Mouse (Mus musculus) small intestine, adult 2 months (tissue): ENCODE data around the gene Mark1. TPM values are rescaled to one million over a fixed set of nuclear protein-coding genes. Genes with fewer than 3 reads are reported as not detected.

Experiments
- H3K27ac ChIP-seq: fragments of 200-500 bp; 2 replicates; pipeline ENCODE4 v1.5.1; 2012; ENCODE audit warnings: low read depth, low read length, control low read depth, inconsistent platforms; ENCODE audit not compliant: insufficient read depth
- H3K27me3 ChIP-seq: fragments of 200-500 bp; 2 replicates; pipeline ENCODE4 v1.6.1; 2012; ENCODE audit warnings: mild to moderate bottlenecking, moderate library complexity, low read length, inconsistent platforms; ENCODE audit not compliant: control insufficient read depth, insufficient read depth
- H3K36me3 ChIP-seq: fragments of 200-500 bp; 2 replicates; pipeline ENCODE4 v1.6.1; 2012; ENCODE audit warnings: mild to moderate bottlenecking, low read length, control low read depth, inconsistent platforms; ENCODE audit not compliant: control insufficient read depth, insufficient read depth
- H3K4me1 ChIP-seq: fragments of 200-500 bp; 2 replicates; pipeline ENCODE4 v1.6.1; 2012; ENCODE audit warnings: low read length, inconsistent platforms, mixed read lengths; ENCODE audit not compliant: control insufficient read depth, insufficient read depth, insufficient read length
- H3K4me3 ChIP-seq: fragments of 200-500 bp; 2 replicates; pipeline ENCODE4 v1.5.1; 2012; ENCODE audit warnings: low read depth, mild to moderate bottlenecking, control low read depth, inconsistent platforms, low read length, moderate library complexity
- CTCF ChIP-seq: fragments of 200-500 bp; IDR thresholded peaks from 2 replicates; pipeline ENCODE4 v1.5.1; 2012; ENCODE audit warnings: low read depth, mild to moderate bottlenecking, control low read depth, inconsistent platforms, low read length, moderate library complexity, mixed read lengths; ENCODE audit not compliant: insufficient replicate concordance, insufficient read length; ENCODE audit errors: extremely low read depth
- POLR2A ChIP-seq: fragments of 200-500 bp; IDR thresholded peaks from 2 replicates; pipeline ENCODE4 v1.6.1; 2012; ENCODE audit warnings: low read depth, mild to moderate bottlenecking, control low read depth, inconsistent platforms, low read length, moderate library complexity
- WGBS: fragments of 180-500 bp; shearing (Covaris S2); methylation state at CpG from one replicate; pipeline ENCODE4 v1.1.7; 2018; 5-methylcytosine and 5-hydroxymethylcytosine counted together
- polyA plus RNA-seq: library from polyadenylated mRNA; depleted of rRNA; stranded (reverse); fragments of >200 nt; gene quantifications from 2 replicates; pipeline ENCODE4 v1.2.3, GENCODE M21; 2012

The Mark1 gene
- polyA plus RNA-seq, 1 experiment, result 1.5 TPM

DNA sequence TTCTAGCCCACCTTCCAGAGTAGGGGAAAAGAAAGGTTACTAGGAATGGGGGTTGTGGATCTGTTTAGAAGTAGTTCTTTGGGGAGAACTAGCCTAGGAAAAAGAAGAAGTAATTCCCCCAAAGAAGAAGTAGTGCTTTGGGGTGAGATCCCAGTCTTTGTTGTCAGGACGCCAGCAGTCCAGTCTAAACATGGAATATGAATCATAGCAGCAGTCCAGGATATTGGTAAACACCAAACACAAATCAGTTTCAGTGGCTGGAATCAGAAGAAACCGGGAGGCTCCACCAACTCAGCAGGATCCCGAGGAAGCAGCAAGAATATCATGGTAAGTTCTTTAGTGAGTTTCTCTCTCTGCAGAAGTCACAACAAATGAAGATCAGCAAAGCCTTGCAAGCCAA, 13.2 kb upstream of the Mark1 start:
- TF ChIP-seq POLR2A, result no peak
- no peak for TF ChIP-seq CTCF
- H3K4me1 ChIP-seq, result no peaks in the 10 kb centered on the region

DNA sequence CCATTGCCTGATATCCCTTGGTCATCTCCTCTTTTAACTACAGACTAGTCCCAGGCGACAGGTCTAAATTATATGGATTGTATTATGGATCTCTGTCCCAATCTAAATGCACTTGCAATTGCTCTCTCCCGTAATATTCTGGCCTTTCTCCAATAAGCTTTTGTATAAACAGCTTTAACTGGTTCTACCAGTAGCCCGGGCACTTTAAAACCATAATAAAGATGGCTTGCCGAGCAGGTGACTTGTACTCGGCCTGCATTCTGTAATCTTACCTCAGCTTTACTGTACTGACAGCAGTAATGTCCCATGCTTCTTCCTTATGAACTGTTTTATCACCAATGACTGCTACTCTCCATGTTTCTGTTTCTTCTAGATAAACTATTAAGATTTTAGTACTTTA, 7.7 kb upstream of the Mark1 start:
- 24% methylated on average over 5 of the region's 5 CpGs for WGBS
- H3K27me3 ChIP-seq, result no peaks in the 10 kb centered on the region
- H3K4me1 ChIP-seq, result no peaks in the 10 kb centered on the region

More for the DNA sequence above, 13.2 kb upstream of the Mark1 start:
- Histone ChIP-seq H3K4me3 (no peak overlapping the region), H3K27ac (no peak overlapping the region), H3K27me3 (no peaks in the 10 kb centered on the region), H3K36me3 (no peaks in the 10 kb centered on the region)
- 68% methylated on average over 3 of the region's 3 CpGs for WGBS

DNA sequence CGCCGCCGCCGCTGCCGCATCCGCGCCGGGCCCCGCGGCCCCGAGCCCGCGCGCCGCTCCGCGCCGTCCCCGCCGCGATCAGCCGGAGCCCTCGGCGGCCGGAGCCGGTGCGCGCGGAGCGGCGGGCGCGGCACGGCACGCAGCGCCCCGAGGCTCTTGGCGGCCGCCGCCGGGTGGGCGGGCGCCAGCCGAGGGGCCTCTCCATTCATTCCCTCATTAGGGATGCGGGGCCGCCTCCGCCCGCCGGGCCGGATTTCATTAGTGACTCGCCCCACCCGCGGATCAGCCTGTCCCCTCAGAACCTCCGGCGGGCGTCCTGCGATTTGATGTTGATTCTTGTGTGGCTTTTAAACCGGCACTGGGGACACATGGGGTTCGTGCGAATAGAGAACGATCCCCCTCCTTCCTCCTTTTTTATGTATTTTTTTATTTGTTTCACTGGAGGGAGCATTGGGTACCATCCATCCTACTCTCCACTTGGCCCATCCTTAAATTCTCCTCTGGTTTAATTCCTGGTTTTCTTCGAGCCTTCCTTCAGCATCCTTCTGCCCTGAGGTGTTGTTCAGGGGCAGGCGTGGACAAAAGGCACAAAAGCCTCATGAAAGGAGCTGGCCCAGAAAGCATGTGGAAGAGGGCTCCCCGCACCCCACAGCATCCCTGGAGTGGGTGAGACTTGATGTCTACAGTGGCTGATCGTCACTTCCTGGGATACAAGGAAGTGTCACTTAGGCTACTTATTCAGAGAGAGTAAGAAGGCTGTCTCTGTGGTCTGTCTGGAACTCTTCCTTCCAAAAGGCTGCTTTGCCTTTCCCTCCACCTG, 620 bp upstream of the Mark1 start:
- H3K36me3 ChIP-seq, result no peaks in the 10 kb centered on the region
- H3K27me3 ChIP-seq, result peaks cover 28% of the 10 kb centered on the region
- H3K4me1 ChIP-seq, result peaks cover 3% of the 10 kb centered on the region; the same call in 1 of the 2 replicates
- no peak for TF ChIP-seq POLR2A
- no peak for TF ChIP-seq CTCF
- H3K4me3 ChIP-seq, result peak overlapping the region; percentile 50
- H3K27ac ChIP-seq, result no peak overlapping the region; the same call in 1 of the 2 replicates
- 15% methylated on average over 65 of the region's 65 CpGs for WGBS

More for the DNA sequence above, 7.7 kb upstream of the Mark1 start:
- TF ChIP-seq CTCF (no peak), POLR2A (no peak)
- Histone ChIP-seq H3K27ac (no peak overlapping the region), H3K36me3 (no peaks in the 10 kb centered on the region), H3K4me3 (no peak overlapping the region)

DNA sequence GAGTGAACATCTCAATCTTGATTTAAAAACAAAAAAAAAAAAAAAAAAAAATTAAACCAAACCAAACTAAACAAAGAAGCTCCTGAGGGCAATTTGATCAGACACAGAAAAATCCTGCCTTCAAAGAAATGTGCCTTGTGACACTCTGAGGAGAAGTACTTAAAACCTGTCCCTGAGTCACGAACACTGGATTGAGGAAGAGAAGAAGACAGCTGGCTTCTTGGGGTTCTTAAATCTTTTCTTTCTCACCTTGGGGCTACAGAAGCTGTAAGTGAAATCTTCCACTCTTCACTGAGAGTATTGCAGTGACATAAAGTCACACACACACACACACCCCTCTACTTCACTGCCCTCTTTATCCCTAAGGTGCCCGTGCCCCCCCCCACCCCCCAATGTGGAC, 739 bp downstream of the Mark1 start:
- no peak for TF ChIP-seq POLR2A
- TF ChIP-seq CTCF, result no peak
- Histone ChIP-seq H3K27me3 (peaks cover 28% of the 10 kb centered on the region), H3K36me3 (no peaks in the 10 kb centered on the region), H3K4me1 (peaks cover 3% of the 10 kb centered on the region; the same call in 1 of the 2 replicates), H3K27ac (no peak overlapping the region), H3K4me3 (peak overlapping the region; percentile 66)
- WGBS, result 25% methylated on average over 2 of the region's 2 CpGs

DNA sequence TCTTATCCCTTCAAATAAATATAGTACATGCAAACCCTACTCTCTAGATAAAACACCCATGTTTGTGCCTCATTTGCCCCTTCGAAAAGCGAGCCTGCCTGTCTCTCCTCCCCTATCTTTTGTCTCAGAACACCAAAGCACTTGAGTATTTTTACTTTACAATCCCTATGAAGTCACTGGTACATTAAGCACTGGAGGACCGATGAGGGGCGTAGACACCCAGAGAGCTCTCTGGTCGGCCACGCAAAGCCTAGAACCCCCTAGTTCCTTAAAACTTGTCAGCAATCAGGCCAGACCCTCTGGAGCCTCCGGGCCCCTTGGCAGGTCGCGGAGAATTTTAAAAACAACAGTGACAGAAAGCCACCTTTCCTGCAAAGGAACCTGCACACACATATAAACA, 1.2 kb downstream of the Mark1 start:
- Histone ChIP-seq H3K36me3 (no peaks in the 10 kb centered on the region), H3K27me3 (peaks cover 28% of the 10 kb centered on the region), H3K27ac (no peak overlapping the region), H3K4me3 (no peak overlapping the region), H3K4me1 (peaks cover 3% of the 10 kb centered on the region; the same call in 1 of the 2 replicates)
- WGBS, result 89% methylated on average over 9 of the region's 9 CpGs
- TF ChIP-seq POLR2A, result no peak
- no peak for TF ChIP-seq CTCF

DNA sequence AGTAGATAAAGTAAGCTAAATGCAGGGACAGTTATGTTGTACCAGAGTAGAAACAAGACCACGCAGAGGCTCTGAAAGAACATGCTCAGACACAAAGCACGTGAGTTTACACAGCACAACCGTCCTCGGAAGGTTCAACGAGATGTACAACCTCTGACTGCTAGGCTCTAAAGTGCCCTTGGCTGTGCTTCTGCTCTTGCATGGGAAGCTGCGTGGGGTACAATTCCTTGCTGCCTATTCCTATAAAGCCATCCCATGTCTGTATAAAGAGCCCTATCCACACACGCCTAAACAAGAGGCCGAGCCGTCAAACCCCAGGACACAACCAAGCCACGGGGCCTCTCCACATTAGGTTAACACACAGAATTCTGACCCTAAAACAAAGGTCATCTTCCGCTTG, 1.9 kb downstream of the Mark1 start:
- 85% methylated on average over 11 of the region's 11 CpGs for WGBS
- TF ChIP-seq POLR2A (no peak), CTCF (no peak)

DNA sequence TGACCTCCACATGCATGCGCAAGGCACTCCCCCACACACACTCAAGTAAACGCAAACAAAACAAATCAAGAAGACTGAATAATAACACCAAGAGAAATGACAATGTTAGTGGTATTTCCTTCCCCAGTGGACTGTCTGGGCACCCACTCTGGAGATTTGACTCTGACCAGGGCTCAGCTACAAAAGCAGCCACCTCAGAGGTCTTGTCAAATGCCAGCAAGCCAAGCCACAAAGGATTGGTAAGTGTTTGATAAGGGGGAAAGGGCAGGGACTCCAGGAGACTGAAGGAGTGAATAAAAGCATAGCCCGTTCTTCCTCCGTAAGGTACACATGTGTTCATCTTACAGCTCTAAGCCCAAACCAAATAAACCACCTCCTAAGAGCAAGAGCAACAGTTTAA, 4.0 kb downstream of the Mark1 start:
- no peak for TF ChIP-seq CTCF
- no peak for TF ChIP-seq POLR2A
- H3K27me3 ChIP-seq, result peaks cover 24% of the 10 kb centered on the region
- 74% methylated on average over 4 of the region's 4 CpGs for WGBS

More for the DNA sequence above, 1.9 kb downstream of the Mark1 start:
- H3K4me1 ChIP-seq, result peaks cover 3% of the 10 kb centered on the region; the same call in 1 of the 2 replicates
- no peaks in the 10 kb centered on the region for H3K36me3 ChIP-seq
- no peak overlapping the region for H3K27ac ChIP-seq
- H3K4me3 ChIP-seq, result no peak overlapping the region
- H3K27me3 ChIP-seq, result peaks cover 28% of the 10 kb centered on the region

More for the DNA sequence above, 4.0 kb downstream of the Mark1 start:
- H3K27ac ChIP-seq, result no peak overlapping the region
- H3K36me3 ChIP-seq, result no peaks in the 10 kb centered on the region
- H3K4me3 ChIP-seq, result no peak overlapping the region
- peaks cover 3% of the 10 kb centered on the region; the same call in 1 of the 2 replicates for H3K4me1 ChIP-seq
